Mouse (Mus musculus) splenic B cell, adult 2 months (primary cell): ENCODE results near the gene Tmem88b.
A peak's percentile ranks its signal among the peaks of the same experiment; 100 is the strongest.

Experiments used
- DNase-seq: peaks from one replicate; pipeline ENCODE4 v3.0.0-alpha.2; 2011; ENCODE audit warnings: low read depth, low spot score
- H3K27me3 ChIP-seq: 2 replicates; pipeline ENCODE4 v1.6.1; 2012; ENCODE audit warnings: mild to moderate bottlenecking, low read length, moderate library complexity, mixed read lengths; ENCODE audit not compliant: control insufficient read depth, poor library complexity, insufficient read depth, severe bottlenecking
- H3K36me3 ChIP-seq: 2 replicates; pipeline ENCODE4 v1.6.1; 2012; ENCODE audit warnings: mild to moderate bottlenecking, low read length, moderate library complexity, mixed read lengths; ENCODE audit not compliant: control insufficient read depth, poor library complexity, insufficient read depth, severe bottlenecking

Tmem88b gene

GRCm38 (mm10) chr4:155735788-155736187, 49.9 kb downstream of the Tmem88b start:
- Histone ChIP-seq H3K27me3 (no peaks in the 10 kb centered on the region), H3K36me3 (no peaks in the 10 kb centered on the region; the same call in 1 of the 2 replicates)
- peak; percentile 16 for DNase-seq

DNA sequence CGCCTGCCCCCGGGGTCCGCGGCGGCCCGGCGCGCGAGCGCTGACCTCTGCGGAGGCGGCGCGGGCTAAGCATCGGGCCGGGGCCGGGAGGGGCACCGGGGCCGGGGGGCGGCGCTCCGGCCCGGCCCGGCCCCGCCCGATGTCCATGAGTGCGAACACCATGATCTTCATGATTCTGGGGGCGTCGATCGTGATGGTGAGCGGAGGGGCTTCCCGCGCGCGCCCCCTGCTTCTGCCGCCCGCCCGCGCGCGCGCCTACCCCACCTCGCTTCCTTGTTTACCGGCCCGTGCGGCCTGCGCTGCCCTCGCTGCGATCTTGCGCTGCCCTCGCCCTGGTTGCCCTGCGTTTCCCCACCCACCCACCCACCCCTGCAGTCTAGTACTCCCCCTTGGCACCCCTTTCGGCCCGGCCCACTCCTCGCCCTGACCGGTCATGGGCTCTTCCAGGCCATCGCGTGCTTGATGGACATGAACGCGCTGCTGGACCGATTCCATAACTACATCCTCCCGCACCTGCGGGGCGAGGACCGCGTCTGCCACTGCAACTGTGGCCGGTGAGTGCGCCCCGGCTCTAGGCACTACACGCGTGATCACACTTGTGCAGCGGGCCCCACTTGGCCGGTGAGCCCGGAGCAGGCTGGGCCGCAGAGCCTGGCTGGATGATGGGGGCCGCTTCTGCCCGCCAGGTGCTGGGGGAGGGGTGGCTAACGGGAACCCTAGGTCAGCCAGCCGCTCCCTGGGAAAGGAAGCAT, 50.5 kb downstream of the Tmem88b start:
- Histone ChIP-seq H3K27me3 (no peaks in the 10 kb centered on the region), H3K36me3 (no peaks in the 10 kb centered on the region)
- peak; percentile 45 for DNase-seq

GRCm38 (mm10) chr4:155734350-155734941, 51.2 kb downstream of the Tmem88b start, which contains the start of gene Tmem240:
Tmem240 (plus strand) TSS chr4:155734800.
- H3K27me3 ChIP-seq, result no peaks in the 10 kb centered on the region
- no peaks in the 10 kb centered on the region for H3K36me3 ChIP-seq
- peak; percentile 55 for DNase-seq

GRCm38 (mm10) chr4:155733267-155733666, 52.4 kb downstream of the Tmem88b start:
- no peaks in the 10 kb centered on the region for H3K27me3 ChIP-seq
- DNase-seq, result no peak
- no peaks in the 10 kb centered on the region; the same call in 1 of the 2 replicates for H3K36me3 ChIP-seq
